Mouse (Mus musculus): ENCODE results near the gene Sec24c. TPM values are rescaled to one million over a fixed set of nuclear protein-coding genes. Genes with fewer than 3 reads are reported as not detected.
A peak's percentile ranks its signal among the peaks of the same experiment; 100 is the strongest.

The Sec24c gene
- total RNA-seq, 2 experiments from 2014 or later = 34.2 to 69.7 TPM

- ATAC-seq (ENCODE audit: poor library complexity, severe bottlenecking) = 0 out of 2 replicates have a peak, but pooled peaks have one; percentile 13
These were observed 59.2 kb downstream of the Sec24c start for GRCm38 (mm10) chr14:20733041-20733951.

- peak; percentile 93 for ATAC-seq (ENCODE audit: poor library complexity, severe bottlenecking)
These were observed 60.1 kb downstream of the Sec24c start, which contains the start of gene Ndst2 for GRCm38 (mm10) chr14:20733952-20734774. Gene Ndst2 (minus strand): TSS chr14:20734562.

GRCm38 (mm10) chr14:20735052-20735451 lies 60.9 kb downstream of the Sec24c start:
- no peak for ATAC-seq (ENCODE audit: poor library complexity, severe bottlenecking)

GRCm38 (mm10) chr14:20735892-20736390 lies 61.8 kb downstream of the Sec24c start:
- no peak for ATAC-seq (ENCODE audit: poor library complexity, severe bottlenecking)

- ATAC-seq (ENCODE audit: poor library complexity, severe bottlenecking) = peak; percentile 49
These were observed 63.2 kb downstream of the Sec24c start for GRCm38 (mm10) chr14:20737306-20737705.

- no peak for ATAC-seq (ENCODE audit: poor library complexity, severe bottlenecking)
These were observed 64.4 kb downstream of the Sec24c start for GRCm38 (mm10) chr14:20738511-20738910.

GRCm38 (mm10) chr14:20741301-20741700 lies 67.2 kb downstream of the Sec24c start:
- no peak for ATAC-seq (ENCODE audit: poor library complexity, severe bottlenecking)

GRCm38 (mm10) chr14:20743614-20744013 lies 69.5 kb downstream of the Sec24c start:
- no peak for ATAC-seq (ENCODE audit: poor library complexity, severe bottlenecking)

Other genes starting within 250 kb of the Sec24c start
- gene Cfap70, start 222.1 kb upstream of the Sec24c start, total RNA-seq (2015) = not detected in 2 replicates
- not detected in 2 replicates for gene Cfap70, start 222.1 kb upstream of the Sec24c start, total RNA-seq (2017)
- 99.1 and 113 TPM in 2 replicates for gene Anxa7, start 194.2 kb upstream of the Sec24c start, total RNA-seq (2015)
- gene Anxa7, start 194.2 kb upstream of the Sec24c start, total RNA-seq (2017) = 117 and 128 TPM in 2 replicates
- gene Mss51, start 177.4 kb upstream of the Sec24c start, total RNA-seq (2015) = 1.2 and 3.2 TPM in 2 replicates
- gene Mss51, start 177.4 kb upstream of the Sec24c start, total RNA-seq (2017) = 0.51 and 0.85 TPM in 2 replicates
- 142 and 144 TPM in 2 replicates for gene Ppp3cb, start 127.7 kb upstream of the Sec24c start, total RNA-seq (2015)
- gene Ppp3cb, start 127.7 kb upstream of the Sec24c start, total RNA-seq (2017) = 64.6 and 86.8 TPM in 2 replicates
- 1.5 and 2.2 TPM in 2 replicates for gene Usp54, start 33.2 kb upstream of the Sec24c start, total RNA-seq (2015)
- gene Usp54, start 33.2 kb upstream of the Sec24c start, total RNA-seq (2017) = 1.8 and 2.5 TPM in 2 replicates
- gene Myoz1, start 17.8 kb upstream of the Sec24c start, total RNA-seq (2015) = 0.76 TPM in 1 of 2 replicates, not detected in the other
- 0.51 TPM in 1 of 2 replicates, not detected in the other for gene Myoz1, start 17.8 kb upstream of the Sec24c start, total RNA-seq (2017)
- 0.07 TPM in 1 of 2 replicates, not detected in the other for gene Synpo2l, start 6.0 kb upstream of the Sec24c start, total RNA-seq (2015)
- gene Synpo2l, start 6.0 kb upstream of the Sec24c start, total RNA-seq (2017) = not detected in 2 replicates
- 9.1 and 12.5 TPM in 2 replicates for gene Fut11, start 20.7 kb downstream of the Sec24c start, total RNA-seq (2015)
- 4.9 and 6.5 TPM in 2 replicates for gene Fut11, start 20.7 kb downstream of the Sec24c start, total RNA-seq (2017)
- gene Chchd1, start 28.7 kb downstream of the Sec24c start, total RNA-seq (2015) = 94.2 and 107 TPM in 2 replicates
- gene Chchd1, start 28.7 kb downstream of the Sec24c start, total RNA-seq (2017) = 86.5 and 86.8 TPM in 2 replicates
- 33.2 and 39.3 TPM in 2 replicates for gene Zswim8, start 33.2 kb downstream of the Sec24c start, total RNA-seq (2015)
- 26.5 and 33.3 TPM in 2 replicates for gene Zswim8, start 33.2 kb downstream of the Sec24c start, total RNA-seq (2017)
- 55.7 and 60.3 TPM in 2 replicates for gene Ndst2, start 60.3 kb downstream of the Sec24c start, total RNA-seq (2015)
- 14.0 and 19.5 TPM in 2 replicates for gene Ndst2, start 60.3 kb downstream of the Sec24c start, total RNA-seq (2017)
- gene Camk2g, start 119.8 kb downstream of the Sec24c start, total RNA-seq (2015) = 24.0 and 24.3 TPM in 2 replicates
- 50.1 and 61.1 TPM in 2 replicates for gene Camk2g, start 119.8 kb downstream of the Sec24c start, total RNA-seq (2017)
- gene Plau, start 162.4 kb downstream of the Sec24c start, total RNA-seq (2015) = 7.0 and 9.5 TPM in 2 replicates
- 16.8 and 17.1 TPM in 2 replicates for gene Plau, start 162.4 kb downstream of the Sec24c start, total RNA-seq (2017)